Mouse (Mus musculus): ENCODE measurements at regions not wholly inside any gene's neighbourhood (a gene's known extent, or its start where the extent isn't known, plus 50 kb on each side); places are given as distances from the start of the nearest gene placed in this dataset.

DNA sequence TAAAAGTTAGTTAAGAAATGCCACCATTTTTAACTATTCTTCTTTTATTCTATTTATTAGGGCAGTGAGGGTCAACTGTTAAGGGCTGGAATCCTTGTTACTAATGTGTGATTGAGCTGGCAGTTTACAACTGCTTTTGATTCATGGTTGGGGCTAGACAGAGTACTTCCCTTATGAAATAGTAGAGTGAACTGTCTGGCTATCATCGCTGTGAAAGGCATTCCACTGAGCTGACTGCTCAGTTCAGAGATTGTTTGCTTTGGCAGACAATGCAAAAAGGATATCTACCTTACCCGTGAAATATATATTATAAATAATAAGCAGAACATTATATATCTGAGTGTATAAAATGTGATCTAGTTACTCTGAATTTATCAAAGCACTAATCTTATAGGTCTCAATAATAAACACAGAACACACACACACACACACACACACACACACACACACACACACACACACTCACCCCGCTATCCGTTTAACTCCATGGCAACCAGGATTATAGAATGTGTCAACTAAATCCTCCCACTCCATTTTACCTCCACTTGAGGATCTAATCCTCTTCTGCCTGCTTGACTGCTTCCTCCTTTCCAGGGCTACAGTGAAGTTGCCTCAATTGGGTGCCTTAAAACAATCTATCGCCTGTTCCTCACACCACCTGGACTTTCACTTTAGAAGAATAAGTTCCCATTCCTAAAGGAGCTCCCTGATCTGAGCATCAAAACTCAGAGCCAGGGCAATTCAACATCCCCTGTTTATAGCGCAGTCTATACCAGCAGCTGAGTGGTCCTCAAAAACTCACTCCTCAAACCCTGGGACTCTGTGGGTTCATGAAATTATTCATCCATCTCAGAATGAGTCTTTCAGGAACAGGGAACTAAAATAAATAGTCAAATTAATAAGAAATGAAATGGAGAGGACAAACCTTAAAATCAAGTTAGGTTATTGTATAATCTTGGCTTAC is 126.6 kb downstream of the Gm9733 start:
- no peak for DNase-seq

DNA sequence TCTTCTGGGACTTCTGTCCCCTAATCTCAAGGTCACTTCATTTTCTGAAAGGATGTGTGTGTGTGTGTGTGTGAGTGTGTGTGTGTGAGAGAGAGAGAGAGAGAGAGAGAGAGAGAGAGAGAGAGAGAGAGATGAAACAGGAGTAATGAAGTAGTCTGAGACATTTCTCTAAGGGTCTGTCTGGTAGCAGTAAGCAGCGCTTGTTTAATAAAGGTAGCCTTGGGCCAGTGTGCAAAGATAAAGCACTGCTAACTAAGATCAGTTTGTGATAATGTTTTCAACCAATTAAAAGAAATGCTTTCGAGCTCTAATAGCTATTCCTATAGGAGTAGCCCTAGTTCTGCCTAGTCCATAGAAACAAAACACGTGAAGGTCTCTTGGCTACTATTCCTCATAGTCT is 119.7 kb downstream of the Gm9733 start:
- DNase-seq, result no peak

DNA sequence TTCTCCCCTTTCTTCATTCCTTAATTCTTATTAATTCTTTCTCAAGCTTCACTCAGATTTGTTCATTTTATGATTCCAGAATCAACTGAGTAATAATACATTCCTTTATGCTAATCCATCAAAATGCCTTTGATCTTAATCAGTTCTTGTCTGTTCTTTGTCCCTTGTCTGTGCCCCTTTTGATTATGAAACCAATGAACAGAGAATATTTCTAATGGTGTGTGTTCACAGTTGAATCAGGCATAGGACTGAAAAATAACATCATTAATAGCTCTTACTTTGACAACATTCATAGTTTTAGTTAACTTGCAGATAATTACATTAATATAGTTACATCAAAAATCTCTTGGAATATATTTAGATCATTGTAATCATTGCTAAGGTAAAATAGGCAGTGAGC is 114.5 kb downstream of the Gm9733 start:
- DNase-seq, result no peak

- DNase-seq, result peak; percentile 6
Measured at GRCm38 (mm10) chr3:15219275-15219674, 112.8 kb downstream of the Gm9733 start.

- no peak for DNase-seq
Measured at GRCm38 (mm10) chr3:15223266-15223665, 108.8 kb downstream of the Gm9733 start.

DNA sequence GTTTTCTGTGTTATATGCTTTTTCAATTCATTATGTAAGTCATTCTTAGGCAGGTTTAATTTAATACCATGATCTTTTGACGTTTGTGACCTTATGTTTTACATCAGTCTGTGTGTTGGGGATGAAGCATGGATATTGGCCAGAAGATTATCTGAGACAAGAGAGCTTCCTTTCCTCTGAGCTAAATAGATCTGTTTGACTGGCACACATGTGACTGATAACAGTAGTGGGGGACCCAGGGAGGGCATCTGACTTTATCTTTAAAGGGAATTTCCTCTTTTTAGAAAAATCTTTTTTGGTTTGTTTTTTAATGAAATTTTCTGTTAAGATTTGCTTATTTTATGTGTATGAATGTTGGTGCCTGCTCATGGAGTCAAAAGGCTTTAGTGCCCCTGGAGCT is 107.7 kb downstream of the Gm9733 start:
- DNase-seq, result no peak

DNA sequence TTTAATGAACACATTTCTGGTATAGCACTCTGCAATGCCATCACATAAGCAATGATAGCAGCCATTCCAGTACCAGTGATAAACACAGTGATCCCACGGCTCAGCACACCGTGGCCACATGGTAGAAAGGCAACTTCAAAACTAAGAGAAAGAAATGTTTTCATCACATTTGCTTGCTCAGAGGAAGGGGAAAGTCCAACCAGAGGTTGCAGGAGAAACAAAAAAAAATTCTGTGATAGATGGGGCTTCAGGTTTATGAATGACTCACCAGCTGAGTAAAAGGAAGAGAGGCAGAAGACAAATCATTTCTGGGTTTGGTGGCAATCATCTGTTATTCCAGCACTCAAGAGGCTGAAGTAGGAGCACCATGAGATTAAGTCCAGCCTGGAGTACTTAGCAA is 103.5 kb downstream of the Gm9733 start:
- no peak for DNase-seq

- no peak for DNase-seq
Measured at GRCm38 (mm10) chr3:15230204-15230603, 101.9 kb downstream of the Gm9733 start.

DNA sequence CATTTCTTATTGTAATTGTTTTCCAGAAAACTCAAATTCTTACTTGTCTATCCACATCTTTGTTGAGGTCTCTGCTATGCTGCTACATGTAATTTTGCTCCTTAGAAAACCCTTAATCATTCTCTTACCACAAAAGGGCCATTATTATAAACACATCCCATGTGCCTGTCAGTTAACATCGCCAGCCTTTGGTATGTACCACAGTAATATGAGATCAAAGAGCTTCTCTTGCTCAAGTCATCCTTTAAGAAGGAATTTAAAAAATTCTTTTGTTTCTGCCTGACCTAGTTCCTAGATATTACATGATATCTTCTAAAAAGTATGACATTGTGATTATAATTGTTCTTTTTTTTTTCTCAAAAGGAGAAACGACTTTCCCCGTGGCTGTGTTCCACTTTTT is 100.7 kb downstream of the Gm9733 start:
- DNase-seq, result no peak

- no peak for DNase-seq
Measured at GRCm38 (mm10) chr3:15237817-15238432, 94.2 kb downstream of the Gm9733 start.

GRCm38 (mm10) chr3:15242388-15242787 is 89.7 kb downstream of the Gm9733 start:
- no peak for DNase-seq

DNA sequence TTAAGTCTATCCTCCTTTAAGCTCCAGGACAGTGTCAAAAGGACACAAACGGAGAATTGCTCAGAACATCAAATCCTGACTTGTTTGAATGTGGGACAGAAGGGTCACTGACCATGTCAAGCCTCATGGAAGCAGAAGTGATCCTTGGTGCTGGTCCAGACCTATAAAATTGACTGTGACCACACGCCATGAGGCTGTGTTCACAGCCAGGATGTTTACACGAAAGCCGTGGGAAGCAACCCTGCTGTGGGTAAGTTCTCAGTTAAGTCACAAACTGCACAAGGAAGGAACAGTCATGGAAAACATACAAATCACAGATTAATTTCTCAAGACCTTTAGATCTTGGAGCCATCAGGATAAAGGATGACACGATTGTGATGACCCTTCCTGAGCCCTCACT is 88.5 kb downstream of the Gm9733 start:
- peak; percentile 3 for DNase-seq

- DNase-seq, result peak; percentile 74
Measured at GRCm38 (mm10) chr3:15244999-15245398, 87.1 kb downstream of the Gm9733 start.
